Mouse (Mus musculus) heart, adult 8-10 months (tissue): ENCODE measurements around the gene Arhgef2. TPM values are rescaled to one million over a fixed set of nuclear protein-coding genes. Genes with fewer than 3 reads are reported as not detected.
A peak's percentile ranks its signal among the peaks of the same experiment; 100 is the strongest.
"Not testable (repeated sequence)": the region's sequence is repeated elsewhere in the genome, so short reads cannot be mapped to it uniquely, and the experiment has no call there.

Source experiments
- DNase-seq: peaks from one replicate; pipeline ENCODE4 v3.0.0; 2022; ENCODE audit warnings: low spot score
- total RNA-seq, 4 experiments: library from RNA; stranded (reverse); gene quantifications; 2 replicates each; pipeline ENCODE4 v1.2.4; 2022

Gene Arhgef2
- total RNA-seq, 4 experiments from 2014 or later, result 38.8 to 45.9 (median 41.4) TPM

GRCm38 (mm10) chr3:88590246-88590645 is 15.5 kb upstream of the Arhgef2 start:
- no peak for DNase-seq

- no peak for DNase-seq
Measured at GRCm38 (mm10) chr3:88591044-88591443, 14.7 kb upstream of the Arhgef2 start.

GRCm38 (mm10) chr3:88591950-88592731 is 13.6 kb upstream of the Arhgef2 start:
- peak; percentile 78 for DNase-seq

- DNase-seq, result no peak
Measured at GRCm38 (mm10) chr3:88592942-88593576, 12.7 kb upstream of the Arhgef2 start.

- no peak for DNase-seq
Measured at GRCm38 (mm10) chr3:88593893-88594580, 11.7 kb upstream of the Arhgef2 start.

- not testable (repeated sequence) for DNase-seq
Measured at GRCm38 (mm10) chr3:88596547-88596946, 9.2 kb upstream of the Arhgef2 start.

- no peak for DNase-seq
Measured at GRCm38 (mm10) chr3:88602466-88602865, 3.3 kb upstream of the Arhgef2 start.

GRCm38 (mm10) chr3:88603714-88604161 is 2.0 kb upstream of the Arhgef2 start:
- DNase-seq, result peak; percentile 82

GRCm38 (mm10) chr3:88604863-88605262 is 903 bp upstream of the Arhgef2 start:
- DNase-seq, result no peak

- peak; percentile 93 for DNase-seq
Measured at GRCm38 (mm10) chr3:88607065-88607757, 1.4 kb downstream of the Arhgef2 start.

- no peak for DNase-seq
Measured at GRCm38 (mm10) chr3:88607758-88608138, 2.0 kb downstream of the Arhgef2 start.

- DNase-seq, result no peak
Measured at GRCm38 (mm10) chr3:88609066-88609465, 3.3 kb downstream of the Arhgef2 start.

GRCm38 (mm10) chr3:88614418-88614817 is 8.7 kb downstream of the Arhgef2 start:
- no peak for DNase-seq

GRCm38 (mm10) chr3:88615117-88615516 is 9.4 kb downstream of the Arhgef2 start:
- DNase-seq, result no peak

- peak; percentile 87 for DNase-seq
Measured at GRCm38 (mm10) chr3:88615902-88616391, 10.2 kb downstream of the Arhgef2 start.

GRCm38 (mm10) chr3:88616951-88617500 is 11.3 kb downstream of the Arhgef2 start:
- DNase-seq, result no peak

- peak; percentile 59 for DNase-seq
Measured at GRCm38 (mm10) chr3:88618074-88618871, 12.5 kb downstream of the Arhgef2 start.

GRCm38 (mm10) chr3:88619113-88620097 is 13.6 kb downstream of the Arhgef2 start:
- DNase-seq, result no peak
